Mouse (Mus musculus): ENCODE measurements around the gene Plk5. TPM values are rescaled to one million over a fixed set of nuclear protein-coding genes. Genes with fewer than 3 reads are reported as not detected.

The Plk5 gene
- polyA plus RNA-seq, 1 experiment from 2014 or later = 0.08 TPM

- TF ChIP-seq EP300 (IDR thresholded peaks at IDR 0.05; ENCODE audit: low read depth) (no peak), CTCF (IDR thresholded peaks at IDR 0.05; ENCODE audit: low read depth) (no peak)
- no peak overlapping the region for H3K27ac ChIP-seq (ENCODE audit: low read depth)
- peaks cover 5% of the 10 kb centered on the region for H3K4me1 ChIP-seq (ENCODE audit: insufficient read depth)
- H3K4me3 ChIP-seq (ENCODE audit: low read depth, low read length) = no peak overlapping the region
- WGBS (ENCODE audit: insufficient replicate concordance) = 17% methylated on average over 9 of the region's 9 CpGs
- H3K27me3 ChIP-seq (ENCODE audit: insufficient read depth, low read length) = peaks cover 64% of the 10 kb centered on the region
- no peak for ATAC-seq
- H3K9ac ChIP-seq (replicated peaks) = no peak overlapping the region
- no peaks in the 10 kb centered on the region for H3K36me3 ChIP-seq (replicated peaks; ENCODE audit: insufficient read depth, low read length)
- DNase-seq = no peak
- no peaks in the 10 kb centered on the region for H3K9me3 ChIP-seq (ENCODE audit: low read length)
- no peak overlapping the region for H3K4me2 ChIP-seq (ENCODE audit: low read depth, low read length)
Observed at GRCm38 (mm10) chr10:80355431-80355830, 828 bp upstream of the Plk5 start.

GRCm38 (mm10) chr10:80356737-80357136, 478 bp downstream of the Plk5 start:
- ATAC-seq (no peak), DNase-seq (no peak)
- Histone ChIP-seq H3K4me3 (ENCODE audit: low read depth, low read length) (no peak overlapping the region), H3K27me3 (ENCODE audit: insufficient read depth, low read length) (peaks cover 67% of the 10 kb centered on the region), H3K4me2 (ENCODE audit: low read depth, low read length) (no peak overlapping the region), H3K9me3 (ENCODE audit: low read length) (no peaks in the 10 kb centered on the region), H3K27ac (ENCODE audit: low read depth) (no peak overlapping the region), H3K9ac (replicated peaks) (no peak overlapping the region), H3K36me3 (replicated peaks; ENCODE audit: insufficient read depth, low read length) (no peaks in the 10 kb centered on the region), H3K4me1 (ENCODE audit: insufficient read depth) (peaks cover 3% of the 10 kb centered on the region)
- 3% methylated on average over 33 of the region's 34 CpGs for WGBS (ENCODE audit: insufficient replicate concordance)
- TF ChIP-seq CTCF (IDR thresholded peaks at IDR 0.05; ENCODE audit: low read depth) (no peak), EP300 (IDR thresholded peaks at IDR 0.05; ENCODE audit: low read depth) (no peak)

GRCm38 (mm10) chr10:80357336-80357735, 1.1 kb downstream of the Plk5 start:
- Histone ChIP-seq H3K9ac (replicated peaks) (no peak overlapping the region), H3K4me3 (ENCODE audit: low read depth, low read length) (no peak overlapping the region), H3K4me2 (ENCODE audit: low read depth, low read length) (peak overlapping the region; percentile 58; the same call in 1 of the 2 replicates), H3K27ac (ENCODE audit: low read depth) (no peak overlapping the region), H3K36me3 (replicated peaks; ENCODE audit: insufficient read depth, low read length) (no peaks in the 10 kb centered on the region), H3K4me1 (ENCODE audit: insufficient read depth) (peaks cover 3% of the 10 kb centered on the region), H3K27me3 (ENCODE audit: insufficient read depth, low read length) (peaks cover 67% of the 10 kb centered on the region), H3K9me3 (ENCODE audit: low read length) (no peaks in the 10 kb centered on the region)
- 24% methylated on average over 7 of the region's 7 CpGs for WGBS (ENCODE audit: insufficient replicate concordance)
- TF ChIP-seq CTCF (IDR thresholded peaks at IDR 0.05; ENCODE audit: low read depth) = no peak
- no peak for TF ChIP-seq EP300 (IDR thresholded peaks at IDR 0.05; ENCODE audit: low read depth)
- DNase-seq (no peak), ATAC-seq (no peak)

- DNase-seq = peak; percentile 63
Observed at GRCm38 (mm10) chr10:80357994-80358639, 1.9 kb downstream of the Plk5 start.

GRCm38 (mm10) chr10:80363734-80364133, 7.5 kb downstream of the Plk5 start:
- WGBS (ENCODE audit: insufficient replicate concordance) = 52% methylated on average over 6 of the region's 6 CpGs
- H3K4me2 ChIP-seq (ENCODE audit: low read depth, low read length) = no peak overlapping the region
- no peak for TF ChIP-seq CTCF (IDR thresholded peaks at IDR 0.05; ENCODE audit: low read depth)
- no peak for TF ChIP-seq EP300 (IDR thresholded peaks at IDR 0.05; ENCODE audit: low read depth)

More at GRCm38 (mm10) chr10:80357994-80358639, 1.9 kb downstream of the Plk5 start:
- peak overlapping the region; percentile 58 for H3K4me2 ChIP-seq (ENCODE audit: low read depth, low read length)
- H3K4me3 ChIP-seq (ENCODE audit: low read depth, low read length) = no peak overlapping the region
- no peaks in the 10 kb centered on the region for H3K36me3 ChIP-seq (replicated peaks; ENCODE audit: insufficient read depth, low read length)
- H3K27me3 ChIP-seq (ENCODE audit: insufficient read depth, low read length) = peaks cover 64% of the 10 kb centered on the region
- peak; percentile 33 for TF ChIP-seq CTCF (IDR thresholded peaks at IDR 0.05; ENCODE audit: low read depth)
- TF ChIP-seq EP300 (IDR thresholded peaks at IDR 0.05; ENCODE audit: low read depth) = no peak
- H3K4me1 ChIP-seq (ENCODE audit: insufficient read depth) = peaks cover 3% of the 10 kb centered on the region
- no peaks in the 10 kb centered on the region for H3K9me3 ChIP-seq (ENCODE audit: low read length)
- WGBS (ENCODE audit: insufficient replicate concordance) = 5% methylated on average over 31 of the region's 31 CpGs
- no peak overlapping the region for H3K9ac ChIP-seq (replicated peaks)
- ATAC-seq = peak; percentile 79
- H3K27ac ChIP-seq (ENCODE audit: low read depth) = no peak overlapping the region

GRCm38 (mm10) chr10:80365736-80366135, 9.5 kb downstream of the Plk5 start:
- no peak for ATAC-seq
- Histone ChIP-seq H3K36me3 (replicated peaks; ENCODE audit: insufficient read depth, low read length) (no peaks in the 10 kb centered on the region), H3K27ac (ENCODE audit: low read depth) (no peak overlapping the region), H3K9me3 (ENCODE audit: low read length) (no peaks in the 10 kb centered on the region), H3K4me3 (ENCODE audit: low read depth, low read length) (no peak overlapping the region), H3K9ac (replicated peaks) (no peak overlapping the region), H3K4me1 (ENCODE audit: insufficient read depth) (no peaks in the 10 kb centered on the region), H3K27me3 (ENCODE audit: insufficient read depth, low read length) (peaks cover 16% of the 10 kb centered on the region; the same call in 1 of the 2 replicates), H3K4me2 (ENCODE audit: low read depth, low read length) (no peak overlapping the region)
- DNase-seq = no peak
- TF ChIP-seq EP300 (IDR thresholded peaks at IDR 0.05; ENCODE audit: low read depth) = no peak
- TF ChIP-seq CTCF (IDR thresholded peaks at IDR 0.05; ENCODE audit: low read depth) = no peak
- WGBS (ENCODE audit: insufficient replicate concordance) = 60% methylated on average over 6 of the region's 6 CpGs

More at GRCm38 (mm10) chr10:80363734-80364133, 7.5 kb downstream of the Plk5 start:
- no peak overlapping the region for H3K4me3 ChIP-seq (ENCODE audit: low read depth, low read length)
- no peak overlapping the region for H3K9ac ChIP-seq (replicated peaks)
- DNase-seq = no peak
- no peaks in the 10 kb centered on the region for H3K9me3 ChIP-seq (ENCODE audit: low read length)
- H3K36me3 ChIP-seq (replicated peaks; ENCODE audit: insufficient read depth, low read length) = no peaks in the 10 kb centered on the region
- peaks cover 29% of the 10 kb centered on the region; the same call in 1 of the 2 replicates for H3K27me3 ChIP-seq (ENCODE audit: insufficient read depth, low read length)
- H3K27ac ChIP-seq (ENCODE audit: low read depth) = no peak overlapping the region
- H3K4me1 ChIP-seq (ENCODE audit: insufficient read depth) = no peaks in the 10 kb centered on the region
- ATAC-seq = no peak
